Mouse (Mus musculus): ENCODE results near the gene Btf3.
A peak's percentile ranks its signal among the peaks of the same experiment; 100 is the strongest.

Gene Btf3

DNA sequence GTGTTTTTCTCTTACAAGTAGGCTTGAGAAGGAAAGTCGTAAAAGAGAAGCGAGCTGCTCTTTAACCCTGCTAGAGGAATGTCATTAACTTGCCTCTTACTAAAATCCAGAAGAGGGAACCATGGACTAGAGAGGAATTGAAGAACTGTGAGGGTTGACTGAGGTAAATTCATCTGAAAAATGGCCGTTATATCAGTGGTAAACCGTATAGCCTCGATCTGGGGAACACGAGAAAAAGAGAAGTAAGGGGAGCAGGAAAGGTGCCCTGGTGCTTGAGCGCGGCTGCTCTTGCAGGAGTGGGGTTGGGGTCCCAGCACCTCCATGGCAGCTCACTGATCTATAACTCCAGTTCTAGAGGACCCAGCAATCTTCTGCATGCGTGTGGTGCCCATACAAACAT is 42.8 kb downstream of the Btf3 start:
- no peak for DNase-seq

DNA sequence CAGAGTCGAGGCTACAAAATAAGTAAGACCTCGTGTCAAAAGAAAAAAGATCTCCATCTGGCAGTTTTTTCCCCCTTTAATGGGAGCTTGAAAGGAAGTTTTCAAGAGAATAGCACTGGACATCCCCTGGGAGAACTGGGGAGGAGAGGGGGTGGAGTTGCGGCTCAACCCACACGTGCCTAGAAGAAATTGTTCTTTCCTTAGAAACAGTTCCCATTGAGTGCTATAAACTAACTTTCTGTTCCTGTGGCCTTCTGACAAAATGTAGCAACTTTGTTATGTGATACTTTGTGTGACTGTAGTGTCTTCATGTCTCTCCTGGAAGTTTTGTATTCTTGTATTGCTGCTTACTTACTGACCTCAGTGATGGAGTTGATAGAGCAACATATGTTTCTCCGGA is 52.7 kb downstream of the Btf3 start:
- no peak for DNase-seq

DNA sequence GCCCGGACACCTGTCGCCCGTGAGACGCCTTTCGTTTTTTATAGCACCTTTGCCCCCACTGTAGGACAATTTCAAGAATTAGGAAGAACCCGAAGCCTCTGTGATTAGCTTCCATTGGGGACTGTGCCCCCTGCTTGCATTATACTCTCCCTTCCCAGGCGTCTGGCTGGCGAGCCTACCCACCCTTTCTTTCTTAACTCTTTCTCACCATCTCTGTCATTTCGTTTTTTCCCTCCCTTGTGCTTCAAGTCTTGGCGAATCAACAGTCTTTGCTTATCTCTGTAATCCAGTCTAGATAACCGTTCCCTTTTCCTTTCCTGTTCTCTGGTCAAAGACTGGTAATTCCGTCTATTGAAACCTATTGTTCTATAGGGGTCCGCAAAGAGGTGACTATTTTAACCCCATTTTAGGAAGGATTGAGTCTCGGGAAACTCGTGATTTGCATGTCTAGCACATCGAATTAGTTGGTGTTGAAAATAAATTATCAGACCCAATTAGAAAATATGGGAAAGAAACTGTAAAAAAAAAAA is 53.3 kb downstream of the Btf3 start:
- DNase-seq, result no peak

DNA sequence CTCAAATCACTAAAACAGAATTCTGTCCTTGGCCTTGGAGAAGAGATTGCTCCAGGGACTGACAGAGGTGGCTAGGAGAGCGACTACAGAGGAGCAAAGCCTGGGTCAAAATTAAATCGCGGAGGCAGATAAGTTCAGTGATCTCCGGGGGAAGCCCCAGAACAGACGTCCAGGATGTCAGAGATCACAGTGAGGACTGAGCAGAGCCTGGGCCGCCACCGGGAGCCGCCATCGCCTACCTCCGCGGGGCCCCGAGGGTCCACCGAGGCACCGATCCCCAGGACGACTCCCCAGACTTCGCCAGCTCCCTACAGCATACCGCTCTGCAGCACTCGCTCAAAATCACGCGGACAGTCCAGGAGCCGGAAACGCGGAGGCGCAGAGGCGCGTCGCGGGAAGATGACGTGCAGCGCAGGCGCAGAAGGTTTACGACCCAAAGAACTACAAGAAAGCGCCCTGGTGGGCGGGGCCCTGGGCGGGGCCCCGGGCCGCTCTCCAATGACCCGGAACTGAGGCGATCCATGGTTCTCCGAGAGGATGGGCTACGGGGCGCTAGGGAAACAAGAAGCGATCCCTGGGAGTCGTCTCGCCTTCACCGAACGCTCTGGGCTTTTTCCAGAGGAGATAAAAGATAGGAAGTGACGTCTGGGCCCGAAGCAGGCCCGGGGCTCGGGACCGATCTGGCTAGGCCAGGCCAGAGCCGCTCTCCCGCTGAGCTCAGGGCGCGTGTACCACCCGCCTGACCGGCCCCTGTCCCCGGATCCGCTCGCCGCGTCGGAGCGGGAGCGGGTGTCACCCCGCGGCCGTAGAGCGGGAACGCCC is 54.0 kb downstream of the Btf3 start, which contains the start of the genes Utp15 and Ankra2:
Gene Utp15 (minus strand): TSS at position 406 of the 822 bp plus-strand sequence.
Gene Ankra2 (plus strand): TSS at position 439 of the 822 bp plus-strand sequence.
- DNase-seq, result peak; percentile 89 to 94
